Mouse (Mus musculus): ENCODE results near the gene Grik4. TPM values are rescaled to one million over a fixed set of nuclear protein-coding genes. Genes with fewer than 3 reads are reported as not detected.

Gene Grik4
- polyA plus RNA-seq, 1 experiment from 2014 or later, result 1.8 TPM

- H3K4me2 ChIP-seq (replicated peaks), result no peak overlapping the region
- H3K4me3 ChIP-seq (replicated peaks), result no peak overlapping the region
- 81% methylated on average over 4 of the region's 4 CpGs for WGBS
- H3K27ac ChIP-seq, result no peak overlapping the region
- no peaks in the 10 kb centered on the region for H3K4me1 ChIP-seq (replicated peaks)
- no peak for ATAC-seq
- no peak overlapping the region for H3K9ac ChIP-seq
- no peaks in the 10 kb centered on the region for H3K27me3 ChIP-seq (replicated peaks)
- H3K36me3 ChIP-seq, result no peaks in the 10 kb centered on the region
- no peaks in the 10 kb centered on the region for H3K9me3 ChIP-seq
Observed at GRCm38 (mm10) chr9:42871681-42872080, 72.6 kb downstream of the Grik4 start.

DNA sequence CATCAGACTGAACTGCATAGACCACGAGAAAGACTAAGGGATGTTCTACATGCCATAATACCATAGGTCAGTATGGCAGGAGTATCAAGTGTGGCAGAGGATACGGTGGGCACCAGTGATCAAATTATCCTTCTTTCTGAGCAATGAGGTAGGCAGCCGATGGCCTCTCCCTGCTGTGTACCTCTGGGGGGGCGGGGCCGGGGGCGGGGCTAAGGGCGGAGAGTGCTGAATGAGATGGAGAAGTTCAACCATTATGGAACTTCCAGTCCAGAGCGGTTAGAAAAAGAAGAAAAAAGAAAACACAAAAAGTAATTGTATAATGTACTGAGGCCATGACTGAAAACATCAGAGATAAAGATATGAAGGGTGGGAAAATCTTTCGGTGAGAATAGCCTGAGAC lies 74.0 kb downstream of the Grik4 start:
- no peak for ATAC-seq
- Histone ChIP-seq H3K27me3 (replicated peaks) (no peaks in the 10 kb centered on the region), H3K4me3 (replicated peaks) (no peak overlapping the region), H3K9ac (no peak overlapping the region), H3K36me3 (no peaks in the 10 kb centered on the region), H3K27ac (no peak overlapping the region), H3K4me1 (replicated peaks) (peaks cover 8% of the 10 kb centered on the region), H3K9me3 (no peaks in the 10 kb centered on the region), H3K4me2 (replicated peaks) (no peak overlapping the region)
- 51% methylated on average over 9 of the region's 9 CpGs for WGBS

- Histone ChIP-seq H3K4me2 (replicated peaks) (no peak overlapping the region), H3K9me3 (no peaks in the 10 kb centered on the region), H3K4me1 (replicated peaks) (peaks cover 16% of the 10 kb centered on the region), H3K27me3 (replicated peaks) (no peaks in the 10 kb centered on the region), H3K4me3 (replicated peaks) (no peak overlapping the region), H3K36me3 (no peaks in the 10 kb centered on the region), H3K27ac (no peak overlapping the region), H3K9ac (no peak overlapping the region)
- ATAC-seq, result no peak
- WGBS, result 72% methylated on average over 10 of the region's 10 CpGs
Observed at GRCm38 (mm10) chr9:42868508-42868907, 75.8 kb downstream of the Grik4 start.

- Histone ChIP-seq H3K27ac (no peak overlapping the region), H3K4me3 (replicated peaks) (no peak overlapping the region), H3K4me1 (replicated peaks) (peaks cover 16% of the 10 kb centered on the region), H3K9me3 (no peaks in the 10 kb centered on the region), H3K4me2 (replicated peaks) (no peak overlapping the region), H3K36me3 (no peaks in the 10 kb centered on the region), H3K9ac (no peak overlapping the region), H3K27me3 (replicated peaks) (no peaks in the 10 kb centered on the region)
- 92% methylated on average over 4 of the region's 4 CpGs for WGBS
- no peak for ATAC-seq
Observed at GRCm38 (mm10) chr9:42866650-42867049, 77.6 kb downstream of the Grik4 start.

DNA sequence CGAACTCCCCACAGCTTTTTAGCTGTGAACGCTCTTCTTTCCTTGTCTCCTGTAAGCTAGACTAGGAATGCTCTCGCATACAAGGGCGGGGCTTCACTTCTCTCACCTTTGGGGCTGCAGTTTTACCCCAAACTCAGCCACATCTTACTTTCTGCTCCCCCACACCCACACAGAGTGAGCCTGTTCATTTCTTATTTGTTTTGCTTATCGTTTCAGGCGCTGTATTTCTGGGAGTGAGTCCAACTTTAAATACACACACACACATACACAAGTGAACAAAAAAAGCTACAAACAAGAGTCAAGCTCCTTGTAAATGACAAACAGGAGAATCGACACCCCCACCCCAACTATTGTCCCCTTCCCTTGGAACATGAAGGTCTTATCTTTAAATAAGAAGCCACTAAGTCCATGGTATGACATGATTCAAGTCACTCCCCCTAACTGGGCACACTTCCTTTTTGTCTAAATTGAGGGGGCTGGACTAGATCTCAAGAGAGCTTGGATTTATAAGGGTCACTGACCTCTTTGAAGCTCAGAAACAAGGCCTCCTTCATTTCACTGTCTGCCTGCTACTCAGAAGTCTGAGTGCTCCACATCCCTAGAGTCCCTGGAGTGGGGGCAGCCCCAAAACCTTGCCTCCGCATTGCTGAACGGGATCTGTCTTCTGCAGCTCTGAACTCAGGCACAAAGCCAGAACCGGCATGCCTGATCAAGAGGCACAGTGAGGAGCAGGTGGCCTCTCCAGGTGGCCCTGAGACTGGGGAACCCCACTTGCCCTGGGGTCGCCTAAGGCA lies 79.1 kb downstream of the Grik4 start:
- WGBS, result 36% methylated on average over 11 of the region's 11 CpGs

GRCm38 (mm10) chr9:42863360-42863759 lies 80.9 kb downstream of the Grik4 start:
- H3K4me3 ChIP-seq (replicated peaks), result no peak overlapping the region
- H3K36me3 ChIP-seq, result no peaks in the 10 kb centered on the region
- 76% methylated on average over 5 of the region's 5 CpGs for WGBS
- ATAC-seq, result no peak
- peaks cover 25% of the 10 kb centered on the region for H3K4me1 ChIP-seq (replicated peaks)
- H3K9ac ChIP-seq, result no peak overlapping the region
- no peaks in the 10 kb centered on the region for H3K9me3 ChIP-seq
- no peak overlapping the region for H3K4me2 ChIP-seq (replicated peaks)
- no peak overlapping the region for H3K27ac ChIP-seq
- H3K27me3 ChIP-seq (replicated peaks), result no peaks in the 10 kb centered on the region

More for the DNA sequence above, 79.1 kb downstream of the Grik4 start:
- Histone ChIP-seq H3K36me3 (no peaks in the 10 kb centered on the region), H3K9ac (no peak overlapping the region), H3K4me1 (replicated peaks) (peaks cover 24% of the 10 kb centered on the region), H3K4me2 (replicated peaks) (no peak overlapping the region), H3K27me3 (replicated peaks) (no peaks in the 10 kb centered on the region), H3K27ac (peak overlapping the region; percentile 48; the same call in 1 of the 2 replicates), H3K9me3 (no peaks in the 10 kb centered on the region), H3K4me3 (replicated peaks) (no peak overlapping the region)
- peak; percentile 65 for ATAC-seq

GRCm38 (mm10) chr9:42861711-42862110 lies 82.6 kb downstream of the Grik4 start:
- no peaks in the 10 kb centered on the region for H3K9me3 ChIP-seq
- WGBS, result 77% methylated on average over 6 of the region's 6 CpGs
- H3K27me3 ChIP-seq (replicated peaks), result no peaks in the 10 kb centered on the region
- no peak overlapping the region for H3K9ac ChIP-seq
- H3K4me1 ChIP-seq (replicated peaks), result peaks cover 25% of the 10 kb centered on the region
- no peak for ATAC-seq
- H3K4me3 ChIP-seq (replicated peaks), result no peak overlapping the region
- no peaks in the 10 kb centered on the region for H3K36me3 ChIP-seq
- H3K27ac ChIP-seq, result no peak overlapping the region
- H3K4me2 ChIP-seq (replicated peaks), result no peak overlapping the region

DNA sequence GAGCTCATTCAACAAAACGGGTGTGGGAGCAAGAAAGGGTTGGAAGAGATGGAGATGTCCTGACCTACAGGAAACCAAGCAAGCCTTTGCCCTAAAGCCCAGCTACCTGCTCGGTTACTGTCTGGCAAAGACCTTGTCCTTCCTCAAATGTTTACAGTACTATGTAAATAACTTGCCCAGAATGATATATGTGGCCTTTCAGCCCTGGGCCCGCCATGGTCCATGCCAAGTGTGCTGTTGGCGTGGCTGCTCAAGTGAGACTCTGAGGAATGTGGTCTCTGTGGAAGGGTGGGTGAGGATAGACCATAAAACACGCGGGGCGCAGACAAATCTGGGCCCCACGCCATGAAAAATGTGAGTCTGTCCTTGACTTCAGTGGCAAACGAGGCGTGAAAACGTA lies 83.1 kb downstream of the Grik4 start:
- H3K36me3 ChIP-seq, result no peaks in the 10 kb centered on the region
- H3K4me1 ChIP-seq (replicated peaks), result peaks cover 25% of the 10 kb centered on the region
- no peak overlapping the region for H3K4me2 ChIP-seq (replicated peaks)
- no peak overlapping the region for H3K9ac ChIP-seq
- H3K9me3 ChIP-seq, result no peaks in the 10 kb centered on the region
- H3K27me3 ChIP-seq (replicated peaks), result no peaks in the 10 kb centered on the region
- H3K4me3 ChIP-seq (replicated peaks), result no peak overlapping the region
- ATAC-seq, result no peak
- 52% methylated on average over 11 of the region's 11 CpGs for WGBS
- no peak overlapping the region for H3K27ac ChIP-seq

DNA sequence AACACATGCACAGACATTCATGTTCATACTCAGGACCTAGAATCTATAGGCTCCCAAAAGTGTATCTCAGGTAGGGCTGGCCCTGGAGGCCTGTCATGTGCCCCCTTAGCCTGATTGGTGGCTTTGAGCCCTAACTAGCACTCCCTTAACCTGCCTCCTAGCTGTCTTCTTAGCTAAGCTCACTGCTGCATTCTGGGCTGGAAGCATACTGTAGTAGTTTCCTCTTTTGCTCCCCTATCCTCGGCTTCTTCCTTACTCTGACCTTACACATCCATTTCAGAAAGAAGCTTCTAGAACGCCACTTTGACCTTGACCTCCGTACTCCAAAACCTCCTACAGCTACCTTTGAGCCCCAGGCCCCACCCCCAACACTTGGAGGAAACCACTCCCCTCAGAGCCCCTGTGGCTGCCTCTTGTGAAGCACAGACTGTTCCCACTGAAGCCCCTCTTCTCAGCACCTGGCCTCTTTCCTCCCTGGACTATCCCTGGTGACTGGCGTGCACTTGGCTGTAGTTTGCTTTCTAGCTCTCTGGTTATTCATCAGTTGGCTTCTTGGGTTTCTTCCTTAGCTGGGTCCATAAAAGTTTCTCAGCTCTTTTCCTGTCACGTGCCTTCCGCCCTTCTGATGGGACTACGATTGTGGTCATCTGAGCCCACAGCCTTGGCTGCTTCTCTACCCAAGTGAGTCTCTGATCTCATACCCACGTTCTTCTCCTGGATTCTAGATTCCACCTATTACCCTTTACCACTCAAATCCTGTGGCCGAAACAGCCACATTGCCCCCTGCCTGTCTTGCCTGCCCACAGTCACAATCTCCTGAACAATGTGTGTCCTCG lies 84.1 kb downstream of the Grik4 start:
- peaks cover 16% of the 10 kb centered on the region for H3K4me1 ChIP-seq (replicated peaks)
- H3K4me3 ChIP-seq (replicated peaks), result no peak overlapping the region
- no peak overlapping the region for H3K27ac ChIP-seq
- H3K9me3 ChIP-seq, result no peaks in the 10 kb centered on the region
- 74% methylated on average over 10 of the region's 10 CpGs for WGBS
- H3K27me3 ChIP-seq (replicated peaks), result no peaks in the 10 kb centered on the region
- no peaks in the 10 kb centered on the region for H3K36me3 ChIP-seq
- no peak overlapping the region for H3K9ac ChIP-seq
- ATAC-seq, result no peak
- no peak overlapping the region for H3K4me2 ChIP-seq (replicated peaks)

DNA sequence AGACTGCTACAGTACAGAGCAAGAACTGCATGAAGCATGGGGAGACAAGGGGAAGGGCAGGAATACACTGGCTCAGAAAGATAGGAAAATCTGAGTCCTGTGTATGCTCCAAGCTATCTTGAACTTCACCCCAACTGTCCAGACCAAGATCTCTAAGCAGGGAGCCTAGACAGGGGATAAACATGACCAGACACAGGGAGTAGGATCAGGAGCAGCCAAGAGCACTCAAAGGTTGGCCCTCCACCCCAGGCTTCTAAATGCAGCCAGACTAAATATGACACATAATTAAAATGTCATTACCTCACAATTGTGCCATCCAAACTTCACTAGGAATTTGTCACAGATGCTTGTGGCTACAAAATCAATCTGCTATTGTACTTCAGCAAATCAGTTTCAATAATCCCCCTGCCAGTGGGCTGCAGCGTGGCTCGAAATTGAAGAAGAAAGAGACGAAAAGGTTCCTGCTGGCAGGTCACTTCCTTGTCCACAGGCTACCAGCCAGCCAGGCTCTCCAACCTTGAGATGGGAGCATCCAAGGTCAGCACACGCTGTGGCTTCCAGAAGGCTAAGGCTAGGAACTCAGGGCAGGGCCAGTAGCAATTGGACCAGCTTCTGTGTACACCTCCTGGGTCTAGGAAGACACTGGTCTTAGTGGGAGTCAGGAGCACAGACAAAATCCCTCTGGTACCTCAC lies 85.1 kb downstream of the Grik4 start:
- 77% methylated on average over 4 of the region's 4 CpGs for WGBS

GRCm38 (mm10) chr9:42858576-42858975 lies 85.7 kb downstream of the Grik4 start:
- H3K9ac ChIP-seq, result no peak overlapping the region
- 56% methylated on average over 3 of the region's 3 CpGs for WGBS
- no peaks in the 10 kb centered on the region for H3K36me3 ChIP-seq
- no peak overlapping the region for H3K4me2 ChIP-seq (replicated peaks)
- no peaks in the 10 kb centered on the region for H3K27me3 ChIP-seq (replicated peaks)
- H3K9me3 ChIP-seq, result no peaks in the 10 kb centered on the region
- peaks cover 10% of the 10 kb centered on the region; the same call in 1 of the 2 replicates for H3K4me1 ChIP-seq (replicated peaks)
- no peak overlapping the region for H3K27ac ChIP-seq
- H3K4me3 ChIP-seq (replicated peaks), result no peak overlapping the region
- ATAC-seq, result no peak

More for the DNA sequence above, 85.1 kb downstream of the Grik4 start:
- H3K9ac ChIP-seq, result no peak overlapping the region
- H3K4me2 ChIP-seq (replicated peaks), result no peak overlapping the region
- no peaks in the 10 kb centered on the region for H3K9me3 ChIP-seq
- no peaks in the 10 kb centered on the region for H3K27me3 ChIP-seq (replicated peaks)
- peaks cover 10% of the 10 kb centered on the region; the same call in 1 of the 2 replicates for H3K4me1 ChIP-seq (replicated peaks)
- H3K27ac ChIP-seq, result no peak overlapping the region
- ATAC-seq, result no peak
- H3K4me3 ChIP-seq (replicated peaks), result no peak overlapping the region
- no peaks in the 10 kb centered on the region for H3K36me3 ChIP-seq

- Histone ChIP-seq H3K4me3 (replicated peaks) (no peak overlapping the region), H3K9ac (no peak overlapping the region), H3K4me1 (replicated peaks) (peaks cover 10% of the 10 kb centered on the region; the same call in 1 of the 2 replicates), H3K27ac (no peak overlapping the region), H3K4me2 (replicated peaks) (no peak overlapping the region), H3K36me3 (no peaks in the 10 kb centered on the region), H3K27me3 (replicated peaks) (no peaks in the 10 kb centered on the region), H3K9me3 (no peaks in the 10 kb centered on the region)
- no peak for ATAC-seq
- 73% methylated on average over 3 of the region's 3 CpGs for WGBS
Observed at GRCm38 (mm10) chr9:42857756-42858155, 86.5 kb downstream of the Grik4 start.
